Mouse (Mus musculus) layer of hippocampus, adult 9-11 months (tissue): ENCODE measurements at regions not wholly inside any gene's neighbourhood (a gene's known extent, or its start where the extent isn't known, plus 50 kb on each side); places are given as distances from the start of the nearest gene placed in this dataset.

Experiments
- DNase-seq: peaks from one replicate; pipeline ENCODE4 v3.0.0; 2022

- peak; percentile 24 for DNase-seq
Observed at GRCm38 (mm10) chr14:83638306-83638705, 805.1 kb upstream of the Pcdh17 start.

GRCm38 (mm10) chr14:83639813-83640481 lies 803.4 kb upstream of the Pcdh17 start:
- no peak for DNase-seq

GRCm38 (mm10) chr14:83648643-83649042 lies 794.7 kb upstream of the Pcdh17 start:
- DNase-seq: no peak

GRCm38 (mm10) chr14:83664065-83664464 lies 779.3 kb upstream of the Pcdh17 start:
- DNase-seq: no peak
